Mouse (Mus musculus) embryonic facial prominence, embryonic 10.5 days (tissue): ENCODE measurements around the gene Samd9l. TPM values are rescaled to one million over a fixed set of nuclear protein-coding genes. Genes with fewer than 3 reads are reported as not detected.
"Not testable (repeated sequence)": the region's sequence is repeated elsewhere in the genome, so short reads cannot be mapped to it uniquely, and the experiment has no call there.

ENCODE experiments used
- DNase-seq: peaks from one replicate; pipeline ENCODE4 v3.0.0-alpha.2; 2017; ENCODE audit warnings: low spot score
- H3K27ac ChIP-seq: fragments of 300-500 bp; sonication (generic); replicated peaks from 2 replicates; pipeline ENCODE4 v1.5.1; 2016; ENCODE audit warnings: mild to moderate bottlenecking
- H3K27me3 ChIP-seq: fragments of 300-500 bp; sonication (generic); replicated peaks from 2 replicates; pipeline ENCODE4 v1.6.1; 2016; ENCODE audit warnings: low read depth, mild to moderate bottlenecking; ENCODE audit not compliant: poor library complexity, severe bottlenecking
- H3K36me3 ChIP-seq: fragments of 300-500 bp; sonication (generic); replicated peaks from 2 replicates; pipeline ENCODE4 v1.6.1; 2016; ENCODE audit warnings: mild to moderate bottlenecking, moderate library complexity
- H3K4me1 ChIP-seq: fragments of 300-500 bp; sonication (generic); 2 replicates; pipeline ENCODE4 v1.6.1; 2016
- H3K4me3 ChIP-seq: fragments of 300-500 bp; sonication (generic); 2 replicates; pipeline ENCODE4 v1.5.1; 2016; ENCODE audit warnings: mild to moderate bottlenecking, moderate library complexity
- H3K9me3 ChIP-seq: fragments of 300-500 bp; sonication (generic); 2 replicates; pipeline ENCODE4 v1.6.1; 2016; ENCODE audit warnings: mild to moderate bottlenecking
- WGBS: fragments of 180-500 bp; shearing (Covaris S2); methylation state at CpG from one replicate; pipeline ENCODE4 v1.1.7; 2016; 5-methylcytosine and 5-hydroxymethylcytosine counted together
- polyA plus RNA-seq: library from polyadenylated mRNA; unstranded; fragments of >200 nt; fragmentation: Nextera tagmentation; extraction: Ambion mirVana; gene quantifications from 2 replicates; pipeline ENCODE4 v1.2.1, GENCODE M21; 2016

The Samd9l gene
- polyA plus RNA-seq: 0.24 and 0.37 TPM in 2 replicates

DNA sequence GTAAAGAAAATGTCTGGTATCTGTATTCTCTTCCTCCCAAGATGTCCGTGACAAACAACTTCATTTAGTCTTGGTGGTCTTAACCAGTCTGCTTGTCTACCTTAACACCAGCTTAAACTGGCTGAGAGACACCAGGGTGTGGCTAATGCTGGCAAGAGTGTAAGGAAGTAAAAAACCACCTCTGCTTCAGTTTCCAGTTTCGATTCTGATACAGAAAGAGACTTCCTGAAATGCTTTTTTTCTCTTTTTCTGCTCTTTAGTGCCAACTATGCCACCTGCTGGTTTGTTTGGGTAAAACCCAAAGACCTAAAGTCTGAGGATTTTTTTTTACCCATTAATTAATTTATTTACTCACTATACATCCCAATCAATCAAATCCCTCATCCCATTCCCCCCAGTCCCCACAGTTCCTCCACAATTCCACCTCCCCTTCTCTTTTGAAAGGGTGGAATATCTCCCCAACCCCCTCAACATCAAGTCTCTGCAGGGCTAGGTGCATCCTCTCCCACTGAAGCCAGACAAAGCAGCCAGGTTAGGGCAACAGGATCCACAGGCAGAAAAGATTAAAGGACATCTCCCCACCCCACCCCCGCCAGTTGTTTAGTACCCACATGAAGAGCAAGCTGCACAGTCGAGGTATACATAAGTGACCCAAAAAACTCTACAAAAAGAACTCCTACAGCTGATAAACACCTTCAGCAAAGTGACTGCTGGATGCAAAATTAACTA lies at the start of gene Samd9l:
Samd9l (minus strand) TSS at position 233 of the 729 bp plus-strand sequence.
- H3K9me3 ChIP-seq, H3K4me1 ChIP-seq, H3K36me3 ChIP-seq, DNase-seq, H3K4me3 ChIP-seq, H3K27ac ChIP-seq, H3K27me3 ChIP-seq: not testable (repeated sequence)
- 54% methylated on average over 4 of the region's 4 CpGs for WGBS

- H3K4me3 ChIP-seq: no peak overlapping the region
- 6% methylated on average over 5 of the region's 5 CpGs for WGBS
- no peaks in the 10 kb centered on the region for H3K9me3 ChIP-seq
- no peaks in the 10 kb centered on the region for H3K27me3 ChIP-seq
- DNase-seq: peak; percentile 63
- no peaks in the 10 kb centered on the region for H3K36me3 ChIP-seq
- no peak overlapping the region for H3K27ac ChIP-seq
- H3K4me1 ChIP-seq: no peaks in the 10 kb centered on the region
Observed at GRCm38 (mm10) chr6:3447404-3447803, 48.0 kb upstream of the Samd9l start.

GRCm38 (mm10) chr6:3443905-3444304 lies 44.5 kb upstream of the Samd9l start:
- DNase-seq: no peak
- WGBS: 15% methylated on average over 1 of the region's 1 CpGs
- Histone ChIP-seq H3K36me3 (no peaks in the 10 kb centered on the region), H3K27ac (no peak overlapping the region), H3K9me3 (no peaks in the 10 kb centered on the region; the same call in 1 of the 2 replicates), H3K4me3 (no peak overlapping the region), H3K4me1 (no peaks in the 10 kb centered on the region), H3K27me3 (no peaks in the 10 kb centered on the region)

GRCm38 (mm10) chr6:3436087-3436486 lies 36.7 kb upstream of the Samd9l start:
- peaks cover 13% of the 10 kb centered on the region for H3K9me3 ChIP-seq
- no peak overlapping the region for H3K27ac ChIP-seq
- DNase-seq: no peak
- no peaks in the 10 kb centered on the region for H3K4me1 ChIP-seq
- H3K27me3 ChIP-seq: no peaks in the 10 kb centered on the region
- H3K36me3 ChIP-seq: no peaks in the 10 kb centered on the region
- H3K4me3 ChIP-seq: no peak overlapping the region

- not testable (repeated sequence) for H3K4me1 ChIP-seq, H3K27ac ChIP-seq, DNase-seq, H3K4me3 ChIP-seq, H3K9me3 ChIP-seq, H3K27me3 ChIP-seq, H3K36me3 ChIP-seq
- 88% methylated on average over 2 of the region's 2 CpGs for WGBS
Observed at GRCm38 (mm10) chr6:3430976-3431375, 31.6 kb upstream of the Samd9l start.

DNA sequence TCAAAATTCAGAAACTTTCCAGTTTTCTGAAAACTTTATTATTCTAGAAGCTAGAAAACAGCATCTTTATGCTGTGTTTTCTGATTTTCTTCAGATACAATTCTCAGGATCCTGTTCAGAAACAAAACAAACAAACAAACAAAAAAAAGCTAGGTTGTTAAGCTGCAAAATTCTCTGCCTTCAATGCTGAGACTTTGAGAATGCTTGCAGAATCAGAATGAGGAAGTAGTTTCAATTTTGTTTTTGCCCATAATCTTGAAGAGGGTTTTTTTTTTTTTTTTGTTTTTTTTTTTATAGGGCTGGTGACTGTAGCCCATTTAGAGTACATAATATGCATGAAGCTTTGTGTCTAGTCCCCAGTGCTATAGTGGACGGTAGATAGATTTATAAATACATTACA lies 27.7 kb upstream of the Samd9l start:
- Histone ChIP-seq H3K4me1 (no peaks in the 10 kb centered on the region), H3K9me3 (no peaks in the 10 kb centered on the region), H3K36me3 (no peaks in the 10 kb centered on the region), H3K4me3 (no peak overlapping the region), H3K27me3 (no peaks in the 10 kb centered on the region), H3K27ac (no peak overlapping the region)
- WGBS: 83% methylated on average over 1 of the region's 1 CpGs
- DNase-seq: no peak

GRCm38 (mm10) chr6:3425333-3425732 lies 26.0 kb upstream of the Samd9l start:
- H3K4me1 ChIP-seq, DNase-seq, H3K27me3 ChIP-seq, H3K9me3 ChIP-seq, H3K4me3 ChIP-seq, H3K36me3 ChIP-seq, H3K27ac ChIP-seq: not testable (repeated sequence)

GRCm38 (mm10) chr6:3424613-3425277 lies 25.4 kb upstream of the Samd9l start:
- WGBS: 50% methylated on average over 1 of the region's 4 CpGs
- not testable (repeated sequence) for H3K36me3 ChIP-seq, H3K27ac ChIP-seq, H3K4me3 ChIP-seq, H3K27me3 ChIP-seq, H3K9me3 ChIP-seq, DNase-seq, H3K4me1 ChIP-seq

- H3K4me3 ChIP-seq, H3K4me1 ChIP-seq, H3K27me3 ChIP-seq, H3K36me3 ChIP-seq, DNase-seq, H3K27ac ChIP-seq, H3K9me3 ChIP-seq: not testable (repeated sequence)
- WGBS: 89% methylated on average over 6 of the region's 7 CpGs
Observed at GRCm38 (mm10) chr6:3397182-3397906, 2.0 kb downstream of the Samd9l start.

- WGBS: 79% methylated on average over 4 of the region's 4 CpGs
- not testable (repeated sequence) for H3K4me3 ChIP-seq, H3K27ac ChIP-seq, H3K9me3 ChIP-seq, H3K27me3 ChIP-seq, H3K4me1 ChIP-seq, DNase-seq, H3K36me3 ChIP-seq
Observed at GRCm38 (mm10) chr6:3395921-3396611, 3.3 kb downstream of the Samd9l start.

DNA sequence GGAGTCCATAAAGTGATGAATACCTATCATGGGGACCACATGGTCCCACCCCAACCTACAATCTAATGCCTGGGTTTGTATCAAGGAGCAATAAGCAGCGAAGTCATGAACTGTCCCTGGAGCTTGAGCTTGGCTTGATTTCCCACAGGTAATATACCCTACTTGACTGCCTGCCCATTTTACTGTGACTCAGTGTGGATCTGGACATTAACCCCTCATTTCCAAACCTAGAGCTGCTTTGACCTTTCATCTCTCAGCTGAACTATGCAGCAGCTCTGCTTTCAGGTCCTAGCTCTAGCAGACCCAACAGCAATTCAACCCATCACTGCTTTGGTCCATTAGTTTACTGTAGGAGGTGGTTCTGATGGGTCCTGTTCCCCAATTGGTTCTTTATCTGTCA lies 9.4 kb downstream of the Samd9l start:
- Histone ChIP-seq H3K4me1 (no peaks in the 10 kb centered on the region), H3K27ac (no peak overlapping the region), H3K27me3 (no peaks in the 10 kb centered on the region), H3K36me3 (no peaks in the 10 kb centered on the region), H3K4me3 (no peak overlapping the region), H3K9me3 (no peaks in the 10 kb centered on the region; the same call in 1 of the 2 replicates)
- WGBS: 79% methylated on average over 1 of the region's 1 CpGs
- no peak for DNase-seq

DNA sequence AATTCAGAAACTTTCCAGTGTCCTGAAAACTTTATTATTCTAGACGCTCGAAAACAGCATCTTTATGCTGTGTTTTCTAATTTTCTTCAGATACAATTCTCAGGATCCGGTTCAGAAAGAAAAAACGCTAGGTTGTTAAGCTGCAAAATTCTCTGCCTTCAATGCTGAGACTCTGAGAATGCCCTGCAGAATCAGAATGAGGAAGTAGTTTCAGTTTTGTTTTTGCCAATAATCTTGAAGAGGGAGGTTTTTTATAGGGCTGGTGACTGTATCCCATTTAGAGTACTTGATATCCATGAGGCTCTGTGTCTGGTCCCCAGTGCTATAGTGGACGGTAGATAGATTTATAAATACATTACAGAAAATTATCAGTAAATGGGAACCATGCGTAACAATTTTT lies 12.8 kb downstream of the Samd9l start:
- no peak for DNase-seq
- no peaks in the 10 kb centered on the region for H3K27me3 ChIP-seq
- no peaks in the 10 kb centered on the region for H3K36me3 ChIP-seq
- H3K9me3 ChIP-seq: no peaks in the 10 kb centered on the region; the same call in 1 of the 2 replicates
- H3K27ac ChIP-seq: no peak overlapping the region
- no peak overlapping the region for H3K4me3 ChIP-seq
- H3K4me1 ChIP-seq: no peaks in the 10 kb centered on the region
- WGBS: 90% methylated on average over 6 of the region's 6 CpGs
